Mouse (Mus musculus): ENCODE measurements around the gene Tekt2.

Tekt2 gene

GRCm38 (mm10) chr4:126275681-126276131, 49.8 kb downstream of the Tekt2 start:
- DNase-seq (ENCODE audit: extremely low spot score, low read depth, low spot score), result no peak

GRCm38 (mm10) chr4:126275081-126275480, 50.4 kb downstream of the Tekt2 start:
- DNase-seq (ENCODE audit: extremely low spot score, low read depth, low spot score), result no peak

- no peak for DNase-seq (ENCODE audit: extremely low spot score, low read depth, low spot score)
These were observed 51.7 kb downstream of the Tekt2 start for GRCm38 (mm10) chr4:126273753-126274152.

Measured in hindlimb bud, embryonic 11.5 days (tissue).